Mouse (Mus musculus): ENCODE data around the gene Vhl.

- TF ChIP-seq CTCF (IDR thresholded peaks at IDR 0.05; ENCODE audit: low read depth, low read length) (no peak), POLR2AphosphoS5 (IDR thresholded peaks at IDR 0.05; ENCODE audit: insufficient replicate concordance, low read depth, low read length) (no peak)
Observed at GRCm38 (mm10) chr6:113651626-113652025, 27.9 kb downstream of the Vhl start.

All from G1E (cell line).